Mouse (Mus musculus) lung, postnatal 4 days (tissue): Measurements from ENCODE around the gene Rbfox3.

Experiments used
- DNase-seq, 2 experiments: peaks; one replicate each; pipeline ENCODE4 v3.0.0; 2021

The Rbfox3 gene

DNA sequence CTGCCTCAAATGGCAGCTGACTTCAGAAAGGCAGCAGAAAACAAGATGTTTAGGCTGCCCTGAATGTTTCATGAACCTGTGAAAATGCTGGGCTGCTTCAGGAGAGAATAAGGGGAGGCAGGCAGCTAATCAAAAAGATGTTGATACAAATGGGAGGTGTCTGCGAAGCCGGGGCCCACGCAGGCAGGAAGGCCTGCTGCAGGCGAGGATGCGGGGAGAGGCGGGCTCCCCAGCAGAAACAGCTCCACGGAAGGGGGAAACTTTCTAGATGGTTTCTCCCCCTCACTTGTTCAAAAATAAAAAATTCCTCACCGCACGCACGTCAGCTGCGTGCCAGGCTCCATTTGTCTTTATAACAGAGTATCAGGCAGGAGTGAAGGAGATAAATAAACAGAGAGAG, 5.7 kb downstream of the Rbfox3 start:
- no peak for DNase-seq

DNA sequence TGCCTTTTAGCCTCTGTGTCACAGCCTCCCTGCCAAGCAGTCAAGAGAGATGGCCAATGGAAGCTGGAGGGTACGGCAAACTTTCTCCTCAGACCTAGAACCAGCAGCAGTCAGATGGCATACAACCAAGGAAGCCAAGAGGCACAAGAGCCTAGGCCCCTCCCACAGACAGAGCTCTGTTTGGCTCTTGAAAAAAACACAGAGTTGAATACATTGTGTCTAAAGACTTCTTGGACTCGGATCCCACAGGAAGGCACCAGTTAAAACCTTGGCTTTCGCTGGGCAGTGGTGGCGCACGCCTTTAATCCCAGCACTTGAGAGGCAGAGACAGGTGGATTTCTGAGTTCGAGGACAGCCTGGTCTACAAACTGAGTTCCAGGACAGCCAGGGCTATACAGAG, 7.1 kb downstream of the Rbfox3 start:
- no peak for DNase-seq

DNA sequence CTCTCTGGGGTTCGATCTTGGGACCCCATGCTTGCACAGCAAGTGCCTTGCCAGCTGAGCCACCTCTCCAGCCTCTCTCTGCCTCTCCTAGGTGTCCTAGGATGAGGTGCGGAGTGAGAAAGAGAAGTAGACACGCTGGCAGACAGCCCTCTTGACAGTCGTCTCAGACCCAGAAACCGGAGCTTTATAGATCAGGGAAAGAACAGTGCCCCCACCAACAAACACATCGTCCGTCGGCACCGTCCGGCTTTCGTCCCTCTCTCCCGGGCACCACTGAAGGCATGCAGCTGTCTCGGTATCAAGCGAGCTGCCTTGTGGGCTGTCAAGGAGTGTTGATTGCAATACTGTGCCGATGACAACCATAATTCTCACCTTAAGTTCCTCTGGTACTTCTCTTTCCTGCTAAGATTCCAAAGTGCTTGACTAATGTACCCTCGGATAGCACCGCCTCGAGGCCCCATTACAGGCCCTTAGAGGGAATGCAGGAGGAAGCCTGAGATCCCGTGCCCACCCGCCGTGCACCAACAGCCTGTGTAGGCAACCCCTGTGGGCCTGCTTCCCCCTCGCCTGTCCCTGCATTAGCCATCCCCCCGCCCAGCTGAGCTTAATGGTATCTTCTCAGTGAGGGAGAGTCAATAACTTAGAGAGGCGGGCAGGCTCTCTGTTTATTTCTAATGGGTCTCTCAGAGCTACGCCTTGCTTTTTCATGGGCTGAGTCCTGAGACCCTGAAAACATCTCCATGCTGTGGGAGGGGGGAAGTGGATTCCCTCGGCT, 11.4 kb downstream of the Rbfox3 start:
- DNase-seq: no peak

DNA sequence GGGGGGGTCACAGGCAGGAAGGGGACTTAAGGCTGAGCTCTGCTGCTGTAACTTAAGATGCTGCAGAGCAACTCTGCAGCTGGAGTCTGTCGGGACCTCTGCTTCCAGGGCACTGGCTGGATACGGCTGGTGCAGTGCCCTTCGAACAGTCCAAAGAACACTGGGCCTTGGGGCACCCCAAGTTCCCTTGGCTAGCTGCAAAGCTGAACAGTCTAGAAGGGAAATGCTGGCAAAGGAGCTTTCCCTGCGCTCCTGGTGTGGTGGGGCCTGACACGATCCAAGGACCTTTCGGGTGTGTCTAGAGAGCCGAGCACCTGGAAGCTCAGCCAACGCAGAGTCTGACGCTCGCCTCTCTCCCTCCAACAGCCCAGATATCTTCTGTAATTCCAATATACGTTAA, 12.8 kb downstream of the Rbfox3 start:
- DNase-seq: no peak

DNA sequence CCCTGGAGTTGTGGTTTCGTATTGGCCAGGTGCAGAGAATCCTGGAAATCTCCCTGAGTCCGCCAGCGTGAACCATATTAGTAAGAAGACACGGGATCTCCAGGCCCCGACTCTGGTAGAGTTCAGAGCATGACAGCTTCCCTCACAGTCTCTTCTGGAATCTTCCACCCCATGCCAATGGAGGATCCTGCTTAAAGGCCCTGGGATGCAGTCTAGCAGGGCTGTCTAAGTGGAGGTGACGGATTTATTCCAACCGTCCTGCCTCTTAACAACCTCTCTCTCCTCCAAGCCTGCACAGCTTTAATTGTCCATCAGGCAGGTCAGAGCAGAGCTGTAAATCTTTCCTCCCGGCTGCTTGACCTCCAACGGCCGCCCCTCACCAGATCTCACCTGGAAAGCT, 13.2 kb downstream of the Rbfox3 start:
- no peak for DNase-seq

DNA sequence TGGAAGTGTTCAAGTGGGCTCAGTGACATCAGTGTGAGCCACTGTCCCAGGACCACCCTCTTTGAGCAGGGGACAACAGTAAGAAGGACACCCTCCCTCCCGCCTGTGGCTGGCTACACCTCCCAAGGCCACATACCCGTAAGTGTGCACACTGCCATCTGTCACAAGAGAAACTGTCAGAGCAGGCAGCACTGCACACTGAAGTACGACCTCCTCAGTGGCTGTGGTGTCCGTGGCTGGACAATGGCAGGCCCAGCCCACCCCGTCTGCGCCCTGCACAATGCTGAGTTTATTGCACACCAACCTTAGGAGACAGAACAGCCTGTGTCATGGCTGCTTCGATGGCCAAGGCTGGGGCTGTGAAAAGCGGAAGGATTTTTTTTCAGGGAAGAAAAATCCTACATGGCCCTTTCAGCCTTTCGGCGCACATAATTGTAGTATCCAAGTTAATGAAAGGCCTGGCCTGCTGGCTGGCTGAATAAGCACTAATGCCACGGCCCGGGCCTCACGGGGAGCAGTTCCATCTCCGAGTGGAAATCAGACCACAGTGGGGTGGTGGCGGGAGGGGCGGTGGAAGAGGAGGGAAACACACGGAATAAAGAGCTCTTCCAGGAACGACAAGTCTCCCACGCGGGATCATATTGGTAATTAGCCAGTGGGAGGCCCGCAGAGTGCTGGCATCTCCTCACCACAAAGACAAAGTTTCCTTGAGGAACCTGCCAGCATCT, 14.1 kb downstream of the Rbfox3 start:
- DNase-seq: no peak

DNA sequence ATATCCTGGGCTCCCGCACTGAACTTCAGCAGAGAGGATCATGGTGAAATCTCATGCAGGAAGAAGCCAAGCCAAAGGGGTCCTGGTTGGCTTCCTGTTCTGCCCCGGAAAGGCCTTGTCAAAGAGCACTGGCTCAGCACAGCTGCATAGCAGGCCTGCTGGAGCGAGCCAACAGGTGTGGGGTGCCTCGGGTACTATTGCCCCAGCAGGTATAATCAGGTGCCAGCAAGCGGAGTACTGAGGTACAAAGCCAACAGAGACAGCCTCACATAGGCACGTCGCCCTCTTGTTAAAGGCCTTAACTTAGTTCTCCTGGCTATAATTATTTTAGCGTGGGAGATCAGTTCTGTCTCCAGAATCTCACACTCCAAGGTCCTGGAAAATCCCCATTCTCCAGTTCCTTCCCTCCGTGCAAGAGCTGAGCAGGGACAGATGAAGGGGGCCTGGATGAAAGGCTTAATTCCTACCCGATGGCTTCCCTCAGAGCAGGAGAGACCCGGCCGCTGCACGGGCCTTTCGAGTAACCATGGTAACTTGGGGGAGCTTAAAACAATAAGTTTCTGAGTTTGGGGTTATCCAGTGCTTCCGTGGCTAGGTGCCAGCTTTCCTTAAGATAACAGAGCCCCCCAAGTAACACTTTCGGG, 15.2 kb downstream of the Rbfox3 start:
- DNase-seq: no peak

DNA sequence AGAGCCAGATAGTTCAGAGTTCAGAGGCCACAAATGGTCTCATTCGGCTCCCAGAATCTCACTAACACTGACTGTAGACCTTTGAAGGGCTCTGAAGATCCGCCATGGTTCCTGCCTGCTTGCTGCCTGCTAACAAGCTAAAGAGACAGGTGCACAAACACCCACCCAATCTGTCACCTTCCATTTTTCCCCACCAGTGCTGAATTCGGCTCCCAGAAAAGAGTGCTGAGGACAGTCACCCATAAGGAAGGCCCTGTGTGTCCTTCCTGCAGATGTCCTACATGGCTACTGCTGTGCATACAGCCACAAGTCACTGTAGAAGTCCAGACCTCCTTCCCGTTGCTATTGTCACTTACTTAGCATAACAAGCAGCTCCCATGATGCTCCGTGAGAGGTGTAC, 16.6 kb downstream of the Rbfox3 start:
- no peak for DNase-seq

DNA sequence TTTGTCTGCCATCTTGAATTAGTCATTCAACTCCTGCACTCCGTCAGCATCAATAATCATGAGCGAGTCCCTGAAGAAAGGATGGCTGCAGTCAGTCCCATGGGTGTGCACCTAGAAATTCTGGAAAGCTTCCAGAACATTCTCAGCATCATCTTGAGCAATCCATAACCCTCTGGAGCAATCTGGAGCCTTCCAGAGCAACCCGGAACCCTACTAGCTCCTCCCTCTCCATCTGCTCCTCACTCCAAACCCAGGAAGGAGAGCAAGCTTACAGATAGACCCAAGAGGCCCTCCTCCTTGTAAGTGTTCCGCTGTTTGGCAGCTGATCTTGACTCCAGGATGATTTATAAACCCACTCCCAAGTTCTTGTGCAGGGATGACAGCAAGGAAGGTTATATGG, 17.2 kb downstream of the Rbfox3 start:
- DNase-seq: no peak

DNA sequence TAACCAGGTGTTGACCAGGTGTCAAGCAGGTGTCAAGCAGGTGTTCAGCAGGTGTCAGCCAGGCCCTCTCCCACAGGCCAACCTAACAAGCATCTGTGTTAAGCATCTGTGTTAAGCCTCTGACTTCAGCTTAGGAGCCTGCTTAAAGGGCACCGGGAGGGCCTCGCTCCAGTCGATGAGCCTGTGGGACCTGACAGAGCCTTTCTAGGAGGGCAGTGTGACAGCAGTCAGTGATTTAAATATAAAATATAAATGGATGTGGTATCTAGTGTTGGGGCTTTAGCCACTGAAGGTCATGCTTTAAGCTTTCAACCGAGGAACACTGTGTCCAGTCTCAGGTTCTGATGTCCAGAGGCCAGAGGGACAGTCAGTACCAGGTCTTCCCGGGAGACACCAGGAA, 18.5 kb downstream of the Rbfox3 start:
- DNase-seq: no peak

DNA sequence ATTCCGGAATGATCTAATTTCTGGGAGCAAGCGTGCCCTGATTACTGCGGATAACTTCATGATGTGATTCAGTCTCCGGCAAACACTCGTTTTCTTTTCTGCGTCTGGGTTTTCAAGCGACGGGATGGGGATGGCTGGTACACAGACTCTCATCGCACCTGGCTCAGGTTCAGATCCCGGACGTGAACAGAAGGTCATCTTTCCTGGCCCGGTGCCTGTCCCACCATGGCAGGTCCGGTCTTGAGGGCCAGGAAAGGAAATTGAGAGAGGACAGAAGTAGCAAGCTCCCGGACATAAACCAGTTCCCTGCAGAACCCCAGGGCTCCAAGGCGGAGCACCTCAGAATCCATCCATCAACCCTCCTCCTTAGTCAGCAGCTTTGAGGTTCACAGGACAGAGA, 19.9 kb downstream of the Rbfox3 start:
- DNase-seq: no peak

DNA sequence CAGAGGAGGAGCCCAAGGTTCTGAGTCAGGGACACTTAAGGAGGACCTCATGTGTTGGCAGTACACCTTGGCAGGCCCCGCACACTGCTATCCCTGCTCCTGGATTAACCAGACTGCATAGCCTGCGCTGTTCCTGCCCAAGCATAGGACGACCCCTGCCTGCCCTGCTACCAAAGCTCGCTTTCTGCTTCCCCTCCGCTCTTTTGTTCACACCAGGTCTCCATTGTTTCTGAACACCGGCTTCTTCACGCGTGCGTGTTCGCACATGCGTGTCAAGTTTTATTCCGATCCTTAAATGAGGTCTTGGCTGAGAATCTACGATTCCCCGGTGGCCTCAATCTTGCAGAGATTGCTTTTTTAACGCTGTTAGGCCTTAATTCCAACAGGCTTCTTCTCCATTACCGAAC, 20.4 kb downstream of the Rbfox3 start:
- DNase-seq: no peak

DNA sequence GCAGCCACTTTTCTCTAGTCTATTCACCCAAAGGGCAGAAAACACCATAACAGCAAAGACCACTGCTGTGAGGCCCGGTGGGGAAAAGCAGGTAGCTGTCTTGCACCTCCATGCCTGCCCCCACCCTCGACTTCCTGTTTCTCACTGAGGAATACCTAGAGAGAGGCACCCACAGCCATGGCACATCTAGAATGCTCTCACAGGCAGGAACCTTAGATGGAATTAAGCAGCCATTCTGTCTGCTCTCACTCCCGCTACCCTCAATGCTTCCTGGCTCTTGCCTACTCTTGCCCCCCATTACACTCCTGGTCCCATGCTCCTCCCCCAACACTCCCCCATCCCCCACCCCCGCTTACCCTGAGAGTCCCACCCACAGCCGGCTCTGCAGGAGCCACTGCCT, 20.9 kb downstream of the Rbfox3 start:
- DNase-seq: no peak

DNA sequence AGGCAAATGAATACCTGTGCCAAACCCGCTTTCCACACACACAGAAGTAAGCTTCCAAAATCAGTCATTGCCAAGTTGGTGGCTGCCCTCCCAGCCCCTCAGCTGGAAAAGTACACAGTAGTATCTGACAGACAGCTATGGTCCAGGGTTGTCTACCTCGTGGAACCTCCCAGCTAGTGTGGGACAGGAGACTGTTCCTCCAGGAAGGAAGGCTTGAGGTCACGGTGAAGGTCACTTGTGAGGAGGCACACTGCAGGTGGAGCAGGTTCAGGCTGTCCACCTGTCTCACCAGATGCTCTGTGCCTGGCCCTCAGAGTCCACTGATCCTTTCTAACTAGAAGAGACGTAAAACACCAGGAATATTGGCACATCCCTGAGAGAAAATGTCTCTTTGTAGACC, 21.9 kb downstream of the Rbfox3 start:
- no peak for DNase-seq

DNA sequence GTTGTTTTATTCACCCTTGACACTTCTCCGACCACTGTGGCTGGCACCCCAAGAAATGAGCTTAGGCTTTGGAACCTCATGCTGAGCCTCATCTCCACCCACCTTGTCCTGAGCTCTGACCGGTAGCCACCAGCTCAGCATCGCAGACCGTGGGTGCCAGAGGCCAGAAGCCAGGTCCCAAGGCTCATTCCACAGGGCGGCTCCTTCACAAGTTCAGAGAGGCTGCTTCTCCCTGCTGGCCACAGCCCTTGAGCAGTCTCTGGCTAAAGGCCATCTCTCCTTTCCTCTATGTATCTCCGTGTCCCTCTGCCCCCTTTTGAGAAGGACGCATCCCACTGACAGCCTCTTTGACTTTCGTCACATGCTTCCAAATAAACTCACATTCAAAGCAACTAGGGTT, 23.0 kb downstream of the Rbfox3 start:
- DNase-seq: no peak

DNA sequence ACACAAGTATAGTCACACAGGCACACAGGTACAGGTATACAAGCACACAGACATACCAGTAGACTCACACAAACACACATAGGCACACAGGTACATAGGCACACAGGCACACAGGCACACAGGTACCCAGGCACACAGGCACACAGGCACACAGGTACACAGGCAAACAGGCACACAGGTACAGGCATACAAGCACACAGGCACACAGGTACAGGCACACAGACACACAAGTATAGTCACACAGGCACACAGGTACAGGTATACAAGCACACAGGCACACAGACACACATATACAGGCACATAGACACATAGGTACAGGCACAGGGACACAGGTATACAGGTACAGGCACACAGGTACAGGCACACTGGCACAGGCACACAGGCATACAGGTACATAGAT, 24.2 kb downstream of the Rbfox3 start:
- DNase-seq: no peak

DNA sequence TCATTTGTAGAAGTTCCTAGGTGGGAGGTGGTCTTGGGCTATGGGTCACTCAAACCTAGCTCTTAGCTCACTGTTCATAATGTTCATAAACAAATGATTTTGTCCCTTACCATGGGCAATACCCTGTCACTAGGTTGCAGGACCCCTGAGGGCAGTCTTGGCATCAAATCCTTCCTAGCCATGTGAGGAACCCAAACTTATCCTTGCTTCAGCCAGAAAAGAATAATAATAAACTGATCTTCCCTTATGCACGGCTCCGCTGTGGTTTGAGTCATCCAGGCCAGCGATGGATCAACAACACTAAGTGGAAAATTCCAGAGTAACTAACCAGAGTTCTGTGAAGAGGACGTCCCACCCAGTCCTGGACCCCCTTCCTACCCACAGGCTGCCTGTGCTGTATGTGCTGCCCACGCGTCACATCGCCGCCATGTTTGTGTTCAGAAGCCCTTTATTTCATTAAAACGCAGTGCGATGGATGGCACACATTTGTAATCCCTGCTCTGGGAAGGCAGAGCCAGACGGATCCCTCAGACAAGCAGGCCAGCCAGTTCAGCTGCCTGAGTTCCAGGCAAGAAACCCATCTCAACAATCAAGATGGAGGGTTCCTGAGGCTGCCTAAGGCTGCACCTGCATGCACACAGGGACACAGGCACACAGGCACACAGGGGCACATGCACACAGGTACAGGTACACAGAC, 25.0 kb downstream of the Rbfox3 start:
- DNase-seq: no peak

DNA sequence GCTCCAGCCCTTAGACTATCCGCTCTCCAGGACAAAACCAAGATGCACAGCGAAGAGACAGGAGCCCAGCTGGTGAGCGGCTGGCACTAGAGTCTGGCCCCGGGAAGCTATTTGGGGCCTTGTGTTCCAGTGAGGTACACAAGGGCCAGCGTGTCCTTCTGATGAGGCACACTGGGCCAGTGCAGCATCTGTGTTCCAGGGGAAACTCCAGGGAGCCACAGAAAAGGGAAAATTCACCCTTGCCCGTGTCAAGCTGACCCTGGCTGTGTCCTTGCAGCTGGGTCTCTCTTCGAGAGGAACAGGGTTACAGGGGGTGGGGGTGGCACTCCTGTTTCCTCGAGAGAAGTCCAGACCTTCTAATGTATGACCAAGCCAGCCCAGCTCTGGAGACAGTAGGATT, 25.8 kb downstream of the Rbfox3 start:
- DNase-seq: no peak

DNA sequence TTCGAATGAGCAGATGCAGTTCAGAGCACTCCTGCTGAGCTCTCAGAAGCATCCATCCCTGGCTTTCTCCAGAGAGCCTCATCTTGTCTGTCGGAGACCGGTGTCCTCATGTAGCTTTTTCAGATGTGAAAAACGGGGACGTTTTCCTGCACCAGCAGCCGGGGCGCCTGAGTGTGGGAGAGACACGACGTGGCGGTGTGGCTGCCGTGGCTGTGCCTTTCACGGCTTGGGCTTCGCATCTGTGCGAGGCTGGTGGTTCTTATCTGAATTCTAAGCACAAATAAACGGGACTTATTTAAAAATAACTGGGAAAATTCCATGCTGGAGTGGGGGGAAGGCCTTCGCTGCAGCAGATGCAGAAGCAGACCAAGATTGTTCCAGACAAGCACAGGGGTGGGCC, 26.3 kb downstream of the Rbfox3 start:
- DNase-seq: no peak

DNA sequence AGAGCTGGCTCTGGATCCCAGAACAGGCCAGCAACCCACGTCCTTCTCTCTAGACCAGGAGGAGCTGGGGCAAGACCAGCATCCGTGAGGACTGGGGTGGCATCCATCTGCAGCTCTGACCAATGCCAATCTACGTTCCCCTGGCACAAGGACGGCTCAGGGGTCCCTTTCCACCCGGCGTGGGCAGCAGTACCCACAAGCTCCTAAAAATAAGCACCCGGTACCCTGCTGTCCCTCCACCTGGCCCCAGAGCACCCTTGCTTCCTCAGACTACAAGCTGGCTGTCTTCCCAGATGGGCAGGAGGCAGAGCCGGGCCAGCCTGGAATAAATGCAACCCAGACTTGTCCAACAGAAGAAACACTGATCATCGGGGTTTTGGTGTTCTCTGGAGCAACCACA, 28.3 kb downstream of the Rbfox3 start:
- DNase-seq: no peak

DNA sequence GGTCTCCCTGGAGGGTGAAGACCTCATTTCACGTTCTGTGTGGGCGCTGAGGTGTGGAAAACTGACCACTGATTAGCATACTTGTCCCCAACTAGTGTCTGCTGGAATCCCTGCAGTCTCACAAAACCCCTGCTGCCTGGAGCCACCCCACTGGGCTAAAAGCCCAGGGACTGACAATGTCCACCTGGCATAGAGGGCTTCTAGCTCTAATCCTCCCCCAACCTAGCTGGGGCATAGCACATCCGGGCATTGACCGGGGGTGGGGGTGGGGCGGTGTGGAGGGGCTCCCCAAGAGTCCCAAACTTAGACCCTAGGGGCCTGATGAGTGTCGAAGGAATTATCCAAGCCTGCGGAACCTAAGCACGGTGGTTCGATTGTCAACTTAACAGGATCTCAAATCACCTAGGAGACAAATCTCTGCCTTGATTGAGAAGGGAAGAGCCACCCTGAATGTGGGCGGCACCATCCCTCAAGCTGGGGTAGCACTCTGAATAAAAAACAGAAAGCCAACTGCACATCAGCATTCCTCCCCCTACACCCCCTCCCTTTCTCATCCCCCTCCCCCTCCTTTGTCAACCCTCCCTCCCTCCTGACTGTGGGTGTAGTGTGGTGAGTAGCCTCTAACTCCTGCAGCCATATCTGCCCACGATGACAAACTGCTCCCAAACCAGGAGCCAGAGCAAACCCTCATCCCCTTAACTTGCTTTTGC, 29.5 kb downstream of the Rbfox3 start:
- no peak for DNase-seq

DNA sequence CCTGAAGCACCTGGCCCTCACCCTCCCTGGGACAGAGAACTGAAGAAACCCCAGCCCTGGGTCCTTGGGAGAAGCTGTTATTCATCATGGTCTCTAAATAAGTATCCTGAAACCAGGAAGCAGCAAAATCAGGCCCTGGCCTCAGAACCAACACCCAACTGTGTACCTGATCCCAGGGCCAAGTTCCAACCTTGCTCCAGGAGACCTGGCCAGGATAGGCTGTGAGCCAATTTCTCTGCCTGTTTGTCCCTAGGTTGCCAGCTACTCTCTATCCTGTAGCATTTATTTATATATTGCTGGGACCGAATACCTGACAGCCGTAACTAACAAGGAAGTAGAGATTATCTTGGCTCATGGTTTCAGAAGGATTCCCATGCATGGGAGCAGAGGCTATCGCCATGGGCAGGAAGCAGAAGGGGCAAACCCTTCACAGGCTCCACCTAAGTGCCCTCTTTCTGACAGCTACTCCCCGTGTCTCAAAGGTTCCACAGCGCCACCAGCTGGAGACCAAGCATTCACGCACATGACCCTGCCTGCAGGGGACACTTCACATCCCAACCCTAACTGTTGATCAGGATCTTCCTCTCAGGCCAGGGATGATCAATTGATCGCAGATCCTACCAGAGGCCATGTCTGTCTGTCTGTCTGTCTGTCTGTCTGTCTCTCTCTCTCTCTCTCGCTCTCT, 31.8 kb downstream of the Rbfox3 start:
- no peak for DNase-seq
